Mouse (Mus musculus) right cerebral cortex, postnatal 14 days (tissue): ENCODE data around the gene Mrps7.
A peak's percentile ranks its signal among the peaks of the same experiment; 100 is the strongest.

ENCODE experiments used
- DNase-seq: peaks from one replicate; pipeline ENCODE4 v3.0.0; 2022

Mrps7 gene

DNA sequence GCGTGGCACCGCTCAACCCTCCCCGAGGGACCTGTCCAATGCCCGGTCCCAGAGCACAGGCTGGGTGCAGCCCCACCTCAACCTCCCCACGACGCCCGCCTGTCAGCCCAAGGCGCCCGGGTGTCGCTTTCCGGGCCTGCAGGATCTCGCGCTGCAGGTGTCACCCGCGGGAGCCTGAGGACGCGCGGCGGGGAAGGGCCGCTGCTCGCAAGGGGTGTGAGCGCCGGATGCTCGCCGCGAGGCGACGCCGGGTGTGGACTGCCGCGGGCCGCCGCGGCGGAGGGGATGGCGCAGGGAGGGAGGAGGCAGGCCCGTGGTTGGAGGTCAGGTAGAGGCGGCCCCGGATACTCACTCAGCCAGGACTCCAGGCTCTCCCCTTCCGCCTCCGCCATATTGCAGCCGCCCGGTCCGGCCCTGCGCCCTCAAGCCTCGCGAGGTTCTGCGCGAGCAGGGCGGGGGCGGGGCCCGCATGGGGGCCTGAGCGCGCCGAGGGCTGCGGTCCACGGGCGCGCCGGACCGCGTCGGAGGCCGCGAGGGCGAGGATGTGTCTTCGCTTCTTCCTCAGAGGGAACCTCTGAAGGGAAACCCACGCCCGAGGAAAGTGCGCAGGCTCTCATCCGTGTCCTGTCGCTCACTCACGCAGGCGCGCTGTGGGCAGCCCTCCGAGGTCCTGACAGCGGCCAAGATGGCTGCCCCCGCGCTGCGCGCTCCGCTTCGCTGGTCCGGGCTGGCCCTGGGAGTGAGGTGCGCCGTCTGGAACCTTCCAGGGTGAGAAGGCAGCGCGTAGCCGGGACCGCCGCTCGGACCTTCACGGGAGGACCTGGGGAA, at the start of gene Mrps7, which contains the start of gene Gga3:
TSS of gene Mrps7 (plus strand) at position 450 of the 828 bp plus-strand sequence.
TSS of gene Gga3 (minus strand) at position 576 of the 828 bp plus-strand sequence.
- DNase-seq = peak; percentile 90

- DNase-seq = no peak
Observed at GRCm38 (mm10) chr11:115555717-115556116, 48.0 kb upstream of the Mrps7 start.

DNA sequence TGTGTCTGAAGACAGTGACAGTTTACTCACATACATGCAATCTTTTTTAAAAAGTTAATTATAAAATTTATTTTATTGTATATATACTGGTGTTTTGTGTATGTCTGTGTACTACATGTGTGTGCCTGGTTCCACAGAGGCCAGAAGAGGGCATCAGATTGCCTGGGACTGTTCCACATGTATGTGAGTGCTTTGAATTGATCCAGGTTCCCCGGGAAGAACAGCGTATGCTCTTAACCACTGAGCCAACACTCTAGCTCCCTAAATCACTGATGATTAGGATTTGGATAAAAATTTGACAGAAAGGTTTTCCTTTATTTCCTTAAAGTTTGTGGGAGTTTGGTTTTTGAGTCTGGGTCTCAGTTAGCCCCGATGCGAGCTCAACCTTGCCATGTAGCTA, 40.3 kb upstream of the Mrps7 start:
- no peak for DNase-seq

DNA sequence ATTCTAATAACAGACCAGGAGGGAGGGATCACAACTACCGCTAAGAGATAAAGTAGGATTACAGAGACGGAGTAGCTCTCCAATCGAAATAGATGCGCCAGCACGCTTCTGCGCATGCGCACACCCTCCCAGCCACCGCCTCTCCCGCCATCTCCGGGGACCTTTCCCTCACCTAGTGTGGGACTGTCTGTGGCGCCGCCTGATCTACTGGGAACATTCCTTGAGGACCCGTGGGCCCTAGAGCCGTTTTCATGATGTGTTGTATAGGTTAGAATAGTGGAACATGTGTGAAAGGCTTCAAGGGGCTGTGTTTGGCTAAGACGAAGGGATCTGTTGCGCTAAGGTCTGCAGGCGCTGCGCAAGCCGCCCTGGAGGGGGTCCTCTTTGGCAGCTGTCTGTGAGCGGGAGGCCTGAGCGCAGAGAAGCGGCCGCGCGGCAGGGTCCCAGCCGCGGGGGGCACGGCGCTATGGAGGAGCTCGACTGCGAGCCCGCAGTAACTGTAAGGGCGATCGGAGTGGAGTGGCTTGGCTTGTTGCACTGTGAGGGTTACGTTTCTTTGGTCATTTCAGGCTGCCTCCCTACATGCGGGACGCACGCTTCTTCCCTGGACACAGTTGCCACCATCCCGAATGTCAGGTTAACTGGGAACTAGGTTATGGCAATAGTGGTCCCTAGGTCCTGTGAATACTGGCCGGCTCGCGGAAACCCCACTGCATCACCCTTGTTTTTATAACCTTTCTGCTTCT, 39.5 kb upstream of the Mrps7 start, which contains the start of gene Nup85:
TSS of gene Nup85 (plus strand) at position 371 of the 746 bp plus-strand sequence.
- peak; percentile 99 for DNase-seq

DNA sequence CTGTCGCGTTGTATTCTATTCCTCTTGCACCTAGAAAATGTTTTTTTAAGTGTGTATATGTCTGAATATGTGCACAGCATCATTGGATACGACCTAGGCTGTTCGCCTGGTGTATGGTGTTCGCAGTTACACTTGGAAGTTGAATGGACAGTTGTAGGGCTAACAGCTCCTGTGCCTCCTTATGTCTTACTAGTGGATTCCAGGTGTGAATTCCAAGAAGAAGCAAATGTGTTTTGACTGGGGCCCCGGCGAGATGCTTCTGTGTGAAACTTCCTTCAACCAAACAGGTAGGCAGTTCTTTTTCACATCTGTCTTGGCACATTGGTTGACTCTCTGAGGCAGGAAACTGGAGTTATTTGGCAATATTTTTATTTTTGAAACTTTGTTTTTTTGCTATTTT, 38.8 kb upstream of the Mrps7 start:
- no peak for DNase-seq

- no peak for DNase-seq
Observed at GRCm38 (mm10) chr11:115579080-115579479, 24.6 kb upstream of the Mrps7 start.

DNA sequence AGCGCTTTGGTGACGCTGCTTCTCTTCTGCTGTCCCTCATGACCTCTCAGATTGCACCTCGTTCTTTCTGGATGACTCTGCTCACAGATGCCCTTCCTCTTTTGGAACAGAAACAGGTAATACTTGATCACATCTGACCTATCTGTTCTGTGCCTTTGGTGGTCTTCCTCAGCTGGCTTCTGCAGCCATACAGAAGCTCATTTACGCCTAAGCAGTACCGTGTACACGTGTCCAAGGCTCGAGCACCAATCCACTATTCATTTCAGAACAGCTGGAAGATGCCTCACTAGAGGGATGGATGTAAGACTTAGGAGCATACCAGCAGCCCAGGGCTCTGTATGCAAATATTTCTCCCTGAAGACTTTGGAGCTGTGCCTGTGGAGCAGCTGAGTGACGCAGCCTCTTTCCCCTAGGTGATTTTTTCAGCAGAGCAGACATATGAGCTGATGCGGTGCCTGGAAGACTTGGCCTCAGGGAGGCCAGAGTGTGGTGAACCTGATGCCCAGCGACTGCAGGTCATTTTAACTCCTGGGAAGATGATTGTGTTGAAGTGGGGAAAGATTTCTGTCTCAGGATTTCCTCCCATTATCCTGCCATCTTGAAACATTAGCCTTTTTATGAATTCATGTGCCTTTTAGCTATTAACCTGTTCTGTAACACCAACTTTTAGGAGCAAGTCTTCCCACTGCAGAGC, 20.7 kb upstream of the Mrps7 start:
- DNase-seq = no peak

DNA sequence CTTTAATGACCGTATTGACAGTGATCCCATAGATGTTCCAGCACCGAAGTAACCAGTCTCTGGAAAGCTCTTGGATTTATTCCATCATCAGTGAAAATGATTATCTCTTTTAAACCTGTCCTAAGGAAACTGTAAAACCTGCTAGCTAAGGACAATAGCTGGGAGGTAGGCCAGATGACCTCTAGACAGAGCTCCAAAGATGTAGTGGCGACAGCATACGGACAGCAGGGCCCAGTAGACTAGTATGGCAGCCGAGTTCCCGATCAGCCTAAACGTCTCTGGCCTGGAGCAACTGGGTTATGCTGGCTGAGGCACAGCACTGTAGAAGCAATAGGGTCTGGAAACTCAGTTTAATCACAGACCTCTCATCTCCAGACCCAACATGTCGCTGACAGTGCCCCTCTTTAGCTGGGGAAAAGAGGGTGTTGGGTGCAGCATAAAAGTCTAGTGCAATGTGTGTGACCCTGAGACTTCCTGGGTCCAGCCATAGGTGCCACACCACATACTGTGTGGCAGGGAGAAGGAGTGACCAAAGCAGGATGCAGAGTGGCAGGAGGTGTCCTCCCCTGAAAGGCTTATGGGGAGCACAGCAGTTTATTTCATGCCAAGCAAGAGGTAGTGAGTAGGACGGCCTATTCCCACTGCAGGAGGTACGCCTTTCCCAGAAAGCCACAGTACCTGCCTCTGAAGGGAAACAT, 19.2 kb upstream of the Mrps7 start:
- no peak for DNase-seq

DNA sequence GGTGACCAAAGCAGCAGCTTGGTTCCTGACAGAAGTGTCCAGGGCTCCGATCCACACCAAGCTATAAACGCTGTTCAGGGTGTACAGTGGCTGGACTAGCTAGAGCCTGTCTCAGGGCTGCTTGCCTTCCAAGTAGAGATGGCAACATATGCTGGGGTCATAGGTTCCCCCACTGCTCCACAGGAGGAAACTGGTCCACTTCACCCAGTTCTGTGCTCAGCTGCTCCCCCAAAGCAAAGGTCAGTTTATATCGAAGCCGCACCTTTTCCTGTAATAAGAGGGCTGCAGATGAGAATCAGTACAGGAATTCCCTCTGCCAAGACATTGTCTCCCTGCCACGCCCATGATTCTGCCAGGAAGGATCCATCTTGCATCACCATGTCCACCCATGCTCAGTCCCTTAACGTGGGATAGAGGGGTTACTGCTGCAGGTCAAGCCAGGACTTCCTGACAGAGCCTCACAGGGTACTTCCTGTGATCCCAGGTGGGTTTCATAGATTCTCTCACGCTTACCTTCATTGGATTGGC, 18.1 kb upstream of the Mrps7 start:
- DNase-seq = no peak

- DNase-seq = no peak
Observed at GRCm38 (mm10) chr11:115586403-115586802, 17.3 kb upstream of the Mrps7 start.

GRCm38 (mm10) chr11:115587984-115588383, 15.7 kb upstream of the Mrps7 start:
- DNase-seq = no peak

- no peak for DNase-seq
Observed at GRCm38 (mm10) chr11:115590526-115591075, 13.1 kb upstream of the Mrps7 start.

DNA sequence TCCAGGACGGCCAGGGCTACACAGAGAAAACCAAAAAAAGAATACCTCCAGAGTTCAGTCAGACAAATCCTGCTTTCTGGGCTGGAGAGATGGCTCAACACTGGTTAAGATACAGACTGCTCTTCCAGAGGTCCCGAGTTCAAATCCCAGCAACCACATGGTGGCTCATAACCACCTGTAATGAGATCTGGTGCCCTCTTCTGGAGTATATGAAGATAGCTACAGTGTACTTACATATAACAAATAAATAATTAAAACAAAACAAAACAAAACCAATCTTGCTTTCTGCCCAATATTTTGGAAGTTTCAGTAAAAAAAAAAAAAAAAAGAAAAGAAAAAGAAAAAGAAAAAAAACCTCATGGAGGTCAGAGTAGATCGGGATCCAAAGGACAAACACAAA, 8.5 kb upstream of the Mrps7 start:
- DNase-seq = no peak

DNA sequence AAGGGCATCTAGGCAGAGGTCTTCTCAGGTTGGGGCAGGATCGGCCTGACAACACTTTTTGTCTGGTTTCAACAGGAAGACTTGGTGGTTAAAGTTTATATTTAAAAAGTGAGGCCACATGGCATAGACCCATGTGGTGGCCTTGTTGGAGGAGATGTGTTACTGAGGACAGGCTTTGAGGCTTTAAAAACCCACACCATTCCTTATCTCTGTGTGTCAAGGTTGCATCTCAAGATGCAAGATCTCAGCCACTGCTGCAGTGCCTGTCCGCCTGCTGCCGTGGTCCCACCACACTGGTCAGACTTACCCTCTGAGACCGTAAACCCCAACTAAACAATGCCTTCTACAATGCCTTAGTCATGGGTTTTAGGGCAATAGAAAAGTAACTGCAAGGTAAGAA, 5.4 kb upstream of the Mrps7 start:
- DNase-seq = no peak

GRCm38 (mm10) chr11:115599722-115600121, 4.0 kb upstream of the Mrps7 start:
- DNase-seq = no peak

GRCm38 (mm10) chr11:115600743-115601142, 3.0 kb upstream of the Mrps7 start:
- DNase-seq = no peak

- no peak for DNase-seq
Observed at GRCm38 (mm10) chr11:115601174-115601573, 2.6 kb upstream of the Mrps7 start.

DNA sequence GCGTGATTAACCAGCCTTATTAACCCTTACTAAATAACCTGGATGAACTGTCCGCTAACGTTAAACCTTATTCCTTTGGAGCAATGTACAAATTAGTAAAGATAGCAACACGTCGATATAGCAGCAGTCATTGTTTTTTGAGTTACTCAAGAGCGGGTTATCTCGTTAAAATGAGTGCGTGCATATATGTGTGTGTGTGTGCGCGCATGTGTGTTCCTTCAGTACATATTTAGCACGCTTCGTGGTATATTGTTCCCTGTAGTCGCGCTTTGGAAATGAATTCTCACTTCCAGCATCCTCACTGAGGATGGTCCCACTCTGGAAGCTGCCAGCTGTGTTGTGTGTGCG, 623 bp upstream of the Mrps7 start:
- no peak for DNase-seq

DNA sequence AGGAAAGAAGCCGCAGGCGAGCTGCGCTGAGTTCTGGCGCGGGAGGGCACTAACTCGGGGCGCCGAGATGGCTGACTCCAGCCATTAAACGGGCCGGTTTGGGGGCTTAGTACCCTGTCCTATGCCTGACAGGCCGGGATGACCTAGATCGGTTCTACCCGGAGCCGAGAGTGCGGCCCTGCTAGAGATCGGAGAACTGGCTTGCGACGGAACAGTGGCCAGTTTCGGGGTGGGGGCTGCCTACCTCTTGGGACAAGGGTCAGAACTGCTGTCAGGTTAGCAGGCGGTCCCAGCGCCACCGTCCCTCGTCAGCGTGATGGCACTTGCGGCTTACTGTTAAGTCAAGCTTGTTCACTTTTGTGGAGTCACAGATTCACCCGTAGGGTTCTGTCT, 575 bp downstream of the Mrps7 start:
- no peak for DNase-seq

GRCm38 (mm10) chr11:115606733-115607132, 3.0 kb downstream of the Mrps7 start:
- no peak for DNase-seq

GRCm38 (mm10) chr11:115608421-115609399, 5.0 kb downstream of the Mrps7 start:
- no peak for DNase-seq
